Mouse (Mus musculus): ENCODE measurements around the gene Tm9sf1. TPM values are rescaled to one million over a fixed set of nuclear protein-coding genes. Genes with fewer than 3 reads are reported as not detected.

The Tm9sf1 gene
- polyA plus RNA-seq, 1 experiment from 2014 or later: 64.3 TPM

DNA sequence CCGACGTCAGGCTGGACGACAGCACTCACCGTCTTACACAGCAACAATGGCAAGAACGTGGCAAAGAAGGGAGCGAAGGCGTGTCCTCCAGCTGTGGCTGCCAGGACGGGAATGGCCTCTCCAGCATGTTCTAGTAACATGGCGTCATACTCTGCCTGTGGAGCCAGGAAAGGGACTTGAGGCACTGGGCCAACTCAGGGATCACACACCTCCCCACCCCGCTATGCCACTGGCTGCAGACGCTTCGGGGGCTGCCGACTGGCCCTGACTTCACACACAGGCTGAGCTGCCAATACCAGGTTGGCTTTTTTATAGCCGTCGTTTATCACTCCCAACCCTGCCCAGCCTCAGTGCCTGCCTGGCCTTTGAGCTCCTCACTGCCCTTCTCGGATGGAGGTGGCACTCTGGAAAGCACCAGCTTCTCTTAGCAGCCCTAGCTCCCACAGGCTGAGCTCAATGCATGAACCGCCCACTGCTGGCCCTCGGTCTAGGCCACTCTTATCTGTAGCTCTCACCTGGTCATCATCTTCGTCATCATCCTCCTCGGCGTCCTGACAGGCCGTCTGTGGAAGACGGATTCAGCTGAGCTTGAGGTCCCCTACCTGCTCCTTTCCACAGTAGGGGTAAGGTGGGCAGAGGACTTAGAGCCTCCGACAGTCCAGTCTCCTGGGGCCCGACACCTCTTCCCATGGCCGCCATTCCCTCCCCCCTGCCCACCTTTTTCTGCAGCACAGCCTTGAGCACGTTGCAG lies 15.4 kb downstream of the Tm9sf1 start:
- 92% methylated on average over 27 of the region's 27 CpGs for WGBS
- no peak overlapping the region for H3K4me2 ChIP-seq
- H3K9me3 ChIP-seq (replicated peaks): no peaks in the 10 kb centered on the region
- no peak for ATAC-seq
- H3K27me3 ChIP-seq: no peaks in the 10 kb centered on the region
- H3K27ac ChIP-seq: no peak overlapping the region
- H3K9ac ChIP-seq: no peak overlapping the region
- H3K36me3 ChIP-seq (ENCODE audit: poor library complexity, severe bottlenecking): peaks cover 99% of the 10 kb centered on the region
- no peaks in the 10 kb centered on the region for H3K4me1 ChIP-seq
- no peak overlapping the region for H3K4me3 ChIP-seq

DNA sequence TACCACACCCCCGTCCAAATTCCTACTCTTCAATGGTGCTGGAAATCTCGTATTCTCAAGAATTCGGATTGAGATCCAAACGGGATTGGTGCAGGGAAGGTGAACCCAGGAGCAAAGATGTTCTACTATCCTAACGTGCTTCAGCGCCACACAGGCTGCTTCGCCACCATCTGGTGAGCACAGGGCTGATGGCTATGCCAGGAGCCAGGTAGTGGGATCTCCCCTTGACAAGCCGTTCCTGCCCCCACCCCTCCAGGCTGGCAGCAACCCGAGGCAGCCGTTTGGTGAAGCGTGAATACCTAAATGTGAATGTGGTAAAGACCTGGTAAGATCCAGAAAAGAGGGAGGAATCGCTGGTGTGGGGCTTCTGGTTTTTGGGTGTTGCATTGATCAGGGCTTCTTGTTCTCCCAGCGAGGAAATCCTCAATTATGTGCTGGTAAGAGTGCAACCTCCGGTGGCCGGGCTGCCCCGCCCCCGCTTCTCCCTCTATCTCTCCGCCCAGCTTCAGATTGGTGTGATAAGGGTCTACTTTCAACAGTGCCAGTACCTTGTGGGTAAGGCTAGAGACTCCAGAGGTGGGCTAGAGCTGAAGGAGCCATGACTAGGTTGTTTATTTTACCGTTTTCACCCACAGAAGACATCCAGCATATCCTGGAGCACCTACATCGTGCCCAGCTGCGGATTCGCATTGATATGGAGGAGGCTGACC lies 25.0 kb downstream of the Tm9sf1 start:
- 0 out of 2 replicates have a peak, but pooled peaks cover 5% of the 10 kb centered on the region for H3K4me1 ChIP-seq
- peak overlapping the region; percentile 13 for H3K4me2 ChIP-seq
- 52% methylated on average over 22 of the region's 22 CpGs for WGBS
- peak; percentile 53; the same call in 1 of the 2 replicates for ATAC-seq
- H3K27me3 ChIP-seq: no peaks in the 10 kb centered on the region
- H3K9ac ChIP-seq: peak overlapping the region; percentile 30; the same call in 1 of the 2 replicates
- H3K27ac ChIP-seq: no peak overlapping the region
- peaks cover 3% of the 10 kb centered on the region for H3K36me3 ChIP-seq (ENCODE audit: poor library complexity, severe bottlenecking)
- no peaks in the 10 kb centered on the region for H3K9me3 ChIP-seq (replicated peaks)
- peak overlapping the region; percentile 22 for H3K4me3 ChIP-seq

DNA sequence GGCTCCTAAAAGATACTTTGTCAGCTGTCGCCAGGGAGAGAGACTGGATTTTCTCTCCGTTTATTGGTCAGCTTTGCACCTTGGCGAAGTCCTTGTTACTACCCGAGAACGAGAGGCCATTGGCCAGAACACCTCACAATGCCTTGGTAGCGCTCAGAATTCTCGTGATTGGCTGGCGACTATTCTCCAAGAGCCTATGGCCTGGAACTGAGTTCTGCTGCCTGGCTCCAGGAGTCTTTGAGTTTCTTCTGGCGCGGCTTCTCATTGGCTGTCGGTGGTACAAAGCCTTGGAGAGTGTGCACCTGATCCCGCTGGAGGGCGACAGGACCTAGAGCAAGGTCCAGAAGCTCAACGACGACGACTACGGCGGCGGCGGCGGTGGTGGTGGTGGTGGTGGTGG lies 25.8 kb downstream of the Tm9sf1 start, which contains the start of gene Rec8:
TSS of gene Rec8 (plus strand) at position 216 of the 400 bp plus-strand sequence.
- Histone ChIP-seq H3K4me3 (peak within 1 kb of the TSS; percentile 22), H3K9me3 (replicated peaks) (no peaks in the 10 kb centered on the region), H3K27ac (no peak within 1 kb of the TSS), H3K4me2 (peak within 1 kb of the TSS; percentile 13), H3K4me1 (0 out of 2 replicates have a peak, but pooled peaks cover 5% of the 10 kb centered on the region), H3K9ac (peak within 1 kb of the TSS; percentile 30; the same call in 1 of the 2 replicates), H3K27me3 (no peaks in the 10 kb centered on the region), H3K36me3 (ENCODE audit: poor library complexity, severe bottlenecking) (no peaks in the 10 kb centered on the region)
- ATAC-seq: peak; percentile 71
- whole genome bisulfite sequencing: 25% methylated on average over 21 of the region's 21 CpGs

DNA sequence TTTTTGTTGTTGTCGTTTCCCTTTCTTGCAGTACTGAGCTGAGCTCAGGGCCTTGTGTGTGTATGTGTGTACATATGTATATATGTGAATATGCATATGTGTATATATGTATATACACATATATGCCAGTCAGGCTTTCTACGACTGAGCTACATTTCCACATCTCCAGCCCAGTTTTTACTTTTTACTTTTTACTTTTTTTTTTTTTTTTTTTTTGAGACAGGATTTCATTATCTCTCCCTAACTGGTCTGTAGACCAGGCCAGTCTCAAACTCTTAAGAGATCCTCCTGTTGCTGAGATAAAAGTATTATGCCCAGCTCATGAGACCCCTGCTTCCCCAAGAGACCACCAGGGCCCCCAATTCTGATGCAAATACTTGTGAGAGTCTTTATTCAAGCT lies 26.8 kb downstream of the Tm9sf1 start:
- no peak overlapping the region for H3K4me3 ChIP-seq
- no peak overlapping the region for H3K9ac ChIP-seq
- no peak overlapping the region for H3K27ac ChIP-seq
- no peak for ATAC-seq
- H3K9me3 ChIP-seq (replicated peaks): no peaks in the 10 kb centered on the region
- H3K27me3 ChIP-seq: no peaks in the 10 kb centered on the region
- H3K4me1 ChIP-seq: 0 out of 2 replicates have a peak, but pooled peaks cover 5% of the 10 kb centered on the region
- H3K36me3 ChIP-seq (ENCODE audit: poor library complexity, severe bottlenecking): no peaks in the 10 kb centered on the region
- no peak overlapping the region for H3K4me2 ChIP-seq
- 91% methylated on average over 2 of the region's 2 CpGs for WGBS

DNA sequence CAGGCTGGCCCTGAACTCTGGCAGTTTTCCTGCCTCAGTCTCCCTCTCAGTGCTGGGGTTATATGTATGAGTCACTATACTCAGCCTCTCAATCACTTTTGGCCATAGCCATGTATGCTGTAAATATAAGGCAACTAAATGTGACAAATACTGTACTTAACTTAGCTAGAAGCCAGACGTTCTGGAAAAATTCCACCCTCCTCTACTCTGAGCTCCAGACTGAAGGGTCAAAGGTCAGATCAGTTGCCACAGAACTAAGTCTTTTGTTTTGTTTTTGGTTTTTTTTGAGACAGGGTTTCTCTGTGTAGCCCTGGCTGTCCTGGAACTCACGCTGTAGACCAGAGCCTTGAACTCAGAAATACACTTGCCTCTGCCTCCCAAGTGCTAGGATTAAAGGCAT lies 27.7 kb downstream of the Tm9sf1 start:
- no peak overlapping the region for H3K27ac ChIP-seq
- H3K27me3 ChIP-seq: no peaks in the 10 kb centered on the region
- no peaks in the 10 kb centered on the region for H3K36me3 ChIP-seq (ENCODE audit: poor library complexity, severe bottlenecking)
- H3K4me3 ChIP-seq: no peak overlapping the region
- 0 out of 2 replicates have a peak, but pooled peaks cover 5% of the 10 kb centered on the region for H3K4me1 ChIP-seq
- WGBS: 42% methylated on average over 2 of the region's 2 CpGs
- H3K9me3 ChIP-seq (replicated peaks): no peaks in the 10 kb centered on the region
- no peak overlapping the region for H3K4me2 ChIP-seq
- ATAC-seq: no peak
- H3K9ac ChIP-seq: no peak overlapping the region

DNA sequence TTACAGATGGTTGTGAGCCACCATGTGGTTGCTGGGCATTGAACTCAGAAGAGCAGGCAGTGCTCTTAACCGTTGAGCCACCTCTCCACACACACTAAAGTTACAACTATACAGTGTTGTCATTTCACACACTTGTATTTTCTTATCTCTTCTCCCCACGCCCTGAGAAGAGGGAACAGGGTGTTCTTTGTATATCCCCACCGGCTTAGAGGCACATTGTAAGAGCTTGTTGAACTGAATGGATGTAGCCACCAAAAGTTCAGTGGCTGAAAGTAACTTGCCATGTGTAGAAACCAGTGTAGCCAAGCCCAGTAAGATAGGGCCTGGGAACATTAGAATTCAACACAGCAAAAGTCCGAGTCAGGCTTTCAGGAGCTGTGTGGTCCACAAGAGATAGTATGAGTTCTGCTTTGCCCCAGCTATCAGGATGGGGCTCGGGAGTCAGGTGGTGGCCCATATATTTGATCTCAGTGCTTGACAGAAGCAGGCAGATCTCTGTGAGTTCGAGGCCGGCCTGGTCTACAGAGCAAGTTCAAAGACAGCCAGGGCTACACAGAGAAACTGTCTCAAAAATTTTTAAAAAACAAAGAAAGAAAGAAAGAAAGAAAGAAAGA lies 28.9 kb downstream of the Tm9sf1 start:
- Histone ChIP-seq H3K27me3 (no peaks in the 10 kb centered on the region), H3K4me3 (no peak overlapping the region), H3K9ac (no peak overlapping the region), H3K4me1 (0 out of 2 replicates have a peak, but pooled peaks cover 5% of the 10 kb centered on the region), H3K4me2 (no peak overlapping the region), H3K36me3 (ENCODE audit: poor library complexity, severe bottlenecking) (peaks cover 4% of the 10 kb centered on the region), H3K27ac (no peak overlapping the region), H3K9me3 (replicated peaks) (no peaks in the 10 kb centered on the region)
- ATAC-seq: no peak
- WGBS: 83% methylated on average over 7 of the region's 7 CpGs

DNA sequence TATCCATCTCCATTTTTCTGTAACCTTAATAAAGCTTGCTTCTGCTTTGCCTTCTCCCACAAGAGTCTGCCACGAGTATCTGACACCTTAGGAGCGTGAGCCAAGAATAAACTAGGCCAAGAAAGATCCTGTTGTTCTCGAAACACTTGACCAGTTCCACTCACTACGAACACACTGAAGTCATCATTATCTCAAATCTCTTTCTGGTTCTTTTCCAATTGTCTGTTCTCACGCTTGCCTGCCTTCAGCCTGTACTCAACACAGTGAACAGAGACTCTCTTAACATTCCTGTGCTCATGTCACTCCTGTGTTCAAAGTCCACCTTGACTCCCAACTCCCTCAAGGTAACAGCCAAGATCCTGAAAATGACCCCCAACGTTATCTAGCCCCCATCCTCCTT lies 30.3 kb downstream of the Tm9sf1 start:
- Histone ChIP-seq H3K4me3 (no peak overlapping the region), H3K27ac (no peak overlapping the region), H3K9ac (no peak overlapping the region), H3K4me2 (no peak overlapping the region), H3K36me3 (ENCODE audit: poor library complexity, severe bottlenecking) (peaks cover 17% of the 10 kb centered on the region), H3K4me1 (no peaks in the 10 kb centered on the region), H3K27me3 (no peaks in the 10 kb centered on the region), H3K9me3 (replicated peaks) (no peaks in the 10 kb centered on the region)
- WGBS: 61% methylated on average over 6 of the region's 6 CpGs
- ATAC-seq: no peak

DNA sequence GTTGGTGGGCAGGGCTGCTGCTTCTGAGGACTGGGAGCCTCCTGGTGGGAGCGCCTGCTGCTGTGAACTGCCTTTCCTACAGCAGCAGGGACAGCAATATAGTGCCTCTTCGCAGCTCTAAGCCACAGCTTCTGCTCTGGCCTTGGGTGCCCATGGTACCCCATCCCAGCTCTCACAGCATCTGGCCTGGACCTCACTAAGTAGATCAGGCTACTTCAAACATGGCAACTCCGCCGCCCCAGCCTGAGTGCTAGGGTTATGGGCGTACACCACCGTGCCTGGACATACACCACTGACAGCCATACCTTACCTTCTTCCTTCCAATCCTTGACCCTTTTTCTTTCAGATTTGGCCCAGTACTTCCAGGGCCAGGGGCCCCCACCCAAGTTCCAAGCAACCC lies 35.3 kb downstream of the Tm9sf1 start:
- Histone ChIP-seq H3K27ac (no peak overlapping the region), H3K9me3 (replicated peaks) (no peaks in the 10 kb centered on the region), H3K4me2 (no peak overlapping the region), H3K9ac (no peak overlapping the region), H3K4me1 (no peaks in the 10 kb centered on the region; the same call in 1 of the 2 replicates), H3K36me3 (ENCODE audit: poor library complexity, severe bottlenecking) (peaks cover 54% of the 10 kb centered on the region), H3K27me3 (no peaks in the 10 kb centered on the region), H3K4me3 (no peak overlapping the region)
- no peak for ATAC-seq
- WGBS: 93% methylated on average over 6 of the region's 6 CpGs

DNA sequence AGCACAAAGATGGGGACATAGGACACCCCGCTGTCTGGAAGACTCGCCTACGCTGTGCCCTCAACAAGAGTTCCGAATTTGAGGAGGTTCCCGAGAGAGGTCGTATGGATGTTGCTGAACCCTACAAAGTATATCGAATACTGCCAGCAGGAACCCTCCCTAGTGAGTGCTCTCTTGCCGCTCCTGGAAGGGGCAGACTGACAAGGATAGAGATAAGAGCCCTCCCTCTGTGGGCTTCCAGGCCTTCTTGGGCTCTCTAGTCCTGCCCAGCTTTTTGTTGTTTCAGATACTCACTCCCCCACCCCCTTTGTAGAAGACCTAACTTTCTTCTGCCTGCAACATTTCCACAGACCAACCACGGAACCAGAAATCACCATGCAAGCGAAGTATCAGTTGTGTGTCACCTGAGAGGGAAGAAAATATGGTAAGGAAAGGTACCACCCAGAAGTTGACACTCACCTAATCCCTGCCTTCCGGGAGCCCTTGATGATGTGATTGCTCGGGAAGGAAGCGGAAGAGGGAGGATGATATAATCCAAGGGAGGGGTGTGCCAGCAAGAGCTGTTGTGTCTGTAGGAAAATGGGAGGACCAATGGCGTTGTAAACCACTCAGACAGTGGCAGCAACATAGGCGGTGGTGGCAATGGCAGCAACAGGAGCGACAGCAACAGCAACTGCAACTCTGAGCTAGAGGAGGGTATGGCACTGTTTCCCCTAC lies 37.7 kb downstream of the Tm9sf1 start:
- peaks cover 79% of the 10 kb centered on the region for H3K36me3 ChIP-seq (ENCODE audit: poor library complexity, severe bottlenecking)
- 94% methylated on average over 16 of the region's 16 CpGs for WGBS
- no peak for ATAC-seq

DNA sequence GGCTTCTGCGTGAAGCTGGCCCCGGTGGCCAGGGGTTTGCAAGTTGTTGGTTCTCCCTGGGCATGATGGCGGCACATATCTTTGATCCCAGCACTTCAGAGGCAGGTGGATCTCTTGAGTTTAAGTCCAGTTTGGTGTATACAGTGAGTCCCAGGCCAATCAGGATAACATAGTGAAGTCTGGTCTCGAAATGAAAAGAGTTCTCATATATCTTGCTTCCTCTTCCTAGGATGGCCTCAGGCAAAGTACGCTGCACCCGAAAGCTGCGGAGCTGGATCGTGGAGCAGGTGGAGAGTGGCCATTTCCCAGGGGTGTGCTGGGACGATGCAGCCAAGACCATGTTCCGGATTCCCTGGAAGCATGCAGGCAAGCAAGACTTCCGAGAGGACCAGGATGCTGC lies 38.8 kb downstream of the Tm9sf1 start:
- H3K4me2 ChIP-seq: no peak overlapping the region
- H3K27me3 ChIP-seq: no peaks in the 10 kb centered on the region
- no peak overlapping the region for H3K4me3 ChIP-seq
- H3K9ac ChIP-seq: no peak overlapping the region
- WGBS: 95% methylated on average over 11 of the region's 11 CpGs
- no peak for ATAC-seq
- H3K27ac ChIP-seq: no peak overlapping the region
- H3K9me3 ChIP-seq (replicated peaks): no peaks in the 10 kb centered on the region
- H3K36me3 ChIP-seq (ENCODE audit: poor library complexity, severe bottlenecking): peaks cover 87% of the 10 kb centered on the region
- no peaks in the 10 kb centered on the region; the same call in 1 of the 2 replicates for H3K4me1 ChIP-seq

More for the DNA sequence above, 37.7 kb downstream of the Tm9sf1 start:
- Histone ChIP-seq H3K9me3 (replicated peaks) (no peaks in the 10 kb centered on the region), H3K4me3 (no peak overlapping the region), H3K4me1 (no peaks in the 10 kb centered on the region; the same call in 1 of the 2 replicates), H3K4me2 (no peak overlapping the region), H3K27me3 (no peaks in the 10 kb centered on the region), H3K27ac (no peak overlapping the region), H3K9ac (no peak overlapping the region)
